Mouse (Mus musculus): ENCODE data around the gene Ick. TPM values are rescaled to one million over a fixed set of nuclear protein-coding genes. Genes with fewer than 3 reads are reported as not detected.

The Ick gene
- total and polyA plus RNA-seq, 2 experiments from 2014 or later = 35.2 to 36.7 TPM

- no peak overlapping the region for H3K9ac ChIP-seq (replicated peaks; ENCODE audit: low read length)
- no peaks in the 10 kb centered on the region for H3K4me1 ChIP-seq (ENCODE audit: insufficient read depth, low read length)
- no peak overlapping the region for H3K4me2 ChIP-seq (ENCODE audit: low read depth, low read length)
- DNase-seq (ENCODE audit: low spot score) (no peak), ATAC-seq (no peak)
- no peak for TF ChIP-seq CTCF (IDR thresholded peaks at IDR 0.05; ENCODE audit: low read depth)
- 87% methylated on average over 11 of the region's 11 CpGs for WGBS
- no peaks in the 10 kb centered on the region for H3K27me3 ChIP-seq (ENCODE audit: insufficient read depth, low read length)
- H3K9me3 ChIP-seq (ENCODE audit: low read length) = no peaks in the 10 kb centered on the region
- no peak overlapping the region for H3K27ac ChIP-seq
- H3K36me3 ChIP-seq (ENCODE audit: insufficient read depth, low read length) = peaks cover 49% of the 10 kb centered on the region
- no peak overlapping the region for H3K4me3 ChIP-seq (ENCODE audit: low read length)
Observed at GRCm38 (mm10) chr9:78154211-78154977, 45.4 kb downstream of the Ick start.

- Histone ChIP-seq H3K4me3 (ENCODE audit: low read length) (no peak overlapping the region), H3K4me1 (ENCODE audit: insufficient read depth, low read length) (no peaks in the 10 kb centered on the region), H3K9me3 (ENCODE audit: low read length) (no peaks in the 10 kb centered on the region), H3K4me2 (ENCODE audit: low read depth, low read length) (no peak overlapping the region), H3K9ac (replicated peaks; ENCODE audit: low read length) (no peak overlapping the region), H3K27ac (no peak overlapping the region), H3K36me3 (ENCODE audit: insufficient read depth, low read length) (peaks cover 64% of the 10 kb centered on the region), H3K27me3 (ENCODE audit: insufficient read depth, low read length) (no peaks in the 10 kb centered on the region)
- DNase-seq (ENCODE audit: low spot score) (no peak), ATAC-seq (no peak)
- 74% methylated on average over 1 of the region's 1 CpGs for WGBS
- no peak for TF ChIP-seq CTCF (IDR thresholded peaks at IDR 0.05; ENCODE audit: low read depth)
Observed at GRCm38 (mm10) chr9:78157221-78157620, 48.2 kb downstream of the Ick start.

- H3K4me3 ChIP-seq (ENCODE audit: low read length) = no peak overlapping the region
- no peak overlapping the region for H3K27ac ChIP-seq
- no peak for TF ChIP-seq CTCF (IDR thresholded peaks at IDR 0.05; ENCODE audit: low read depth)
- ATAC-seq (no peak), DNase-seq (ENCODE audit: low spot score) (no peak)
- 81% methylated on average over 10 of the region's 10 CpGs for WGBS
- no peaks in the 10 kb centered on the region for H3K27me3 ChIP-seq (ENCODE audit: insufficient read depth, low read length)
- peaks cover 44% of the 10 kb centered on the region for H3K36me3 ChIP-seq (ENCODE audit: insufficient read depth, low read length)
- H3K4me1 ChIP-seq (ENCODE audit: insufficient read depth, low read length) = no peaks in the 10 kb centered on the region
- no peak overlapping the region for H3K9ac ChIP-seq (replicated peaks; ENCODE audit: low read length)
- H3K9me3 ChIP-seq (ENCODE audit: low read length) = no peaks in the 10 kb centered on the region
- no peak overlapping the region for H3K4me2 ChIP-seq (ENCODE audit: low read depth, low read length)
Observed at GRCm38 (mm10) chr9:78163291-78163690, 54.3 kb downstream of the Ick start.

GRCm38 (mm10) chr9:78164741-78165140 is 55.7 kb downstream of the Ick start:
- 89% methylated on average over 3 of the region's 3 CpGs for WGBS
- DNase-seq (ENCODE audit: low spot score) (no peak), ATAC-seq (no peak)
- no peak overlapping the region for H3K4me2 ChIP-seq (ENCODE audit: low read depth, low read length)
- H3K9me3 ChIP-seq (ENCODE audit: low read length) = no peaks in the 10 kb centered on the region
- no peaks in the 10 kb centered on the region for H3K27me3 ChIP-seq (ENCODE audit: insufficient read depth, low read length)
- no peak for TF ChIP-seq CTCF (IDR thresholded peaks at IDR 0.05; ENCODE audit: low read depth)
- H3K27ac ChIP-seq = no peak overlapping the region
- H3K4me1 ChIP-seq (ENCODE audit: insufficient read depth, low read length) = no peaks in the 10 kb centered on the region
- peaks cover 49% of the 10 kb centered on the region for H3K36me3 ChIP-seq (ENCODE audit: insufficient read depth, low read length)
- no peak overlapping the region for H3K4me3 ChIP-seq (ENCODE audit: low read length)
- no peak overlapping the region for H3K9ac ChIP-seq (replicated peaks; ENCODE audit: low read length)

GRCm38 (mm10) chr9:78165454-78165853 is 56.5 kb downstream of the Ick start:
- Histone ChIP-seq H3K4me1 (ENCODE audit: insufficient read depth, low read length) (no peaks in the 10 kb centered on the region), H3K27ac (no peak overlapping the region), H3K4me3 (ENCODE audit: low read length) (no peak overlapping the region), H3K9ac (replicated peaks; ENCODE audit: low read length) (no peak overlapping the region), H3K4me2 (ENCODE audit: low read depth, low read length) (no peak overlapping the region), H3K27me3 (ENCODE audit: insufficient read depth, low read length) (no peaks in the 10 kb centered on the region), H3K36me3 (ENCODE audit: insufficient read depth, low read length) (peaks cover 47% of the 10 kb centered on the region), H3K9me3 (ENCODE audit: low read length) (no peaks in the 10 kb centered on the region)
- ATAC-seq (no peak), DNase-seq (ENCODE audit: low spot score) (no peak)
- WGBS = 89% methylated on average over 6 of the region's 6 CpGs
- no peak for TF ChIP-seq CTCF (IDR thresholded peaks at IDR 0.05; ENCODE audit: low read depth)

- H3K4me3 ChIP-seq (ENCODE audit: low read length) = no peak overlapping the region
- no peak overlapping the region for H3K4me2 ChIP-seq (ENCODE audit: low read depth, low read length)
- H3K27ac ChIP-seq = no peak overlapping the region
- no peaks in the 10 kb centered on the region for H3K4me1 ChIP-seq (ENCODE audit: insufficient read depth, low read length)
- no peaks in the 10 kb centered on the region for H3K27me3 ChIP-seq (ENCODE audit: insufficient read depth, low read length)
- peaks cover 33% of the 10 kb centered on the region for H3K36me3 ChIP-seq (ENCODE audit: insufficient read depth, low read length)
- no peak for TF ChIP-seq CTCF (IDR thresholded peaks at IDR 0.05; ENCODE audit: low read depth)
- no peak for ATAC-seq
- H3K9me3 ChIP-seq (ENCODE audit: low read length) = no peaks in the 10 kb centered on the region
- H3K9ac ChIP-seq (replicated peaks; ENCODE audit: low read length) = no peak overlapping the region
- no peak for DNase-seq (ENCODE audit: low spot score)
- 83% methylated on average over 19 of the region's 19 CpGs for WGBS
Observed at GRCm38 (mm10) chr9:78166694-78167452, 57.9 kb downstream of the Ick start.

Data from hindbrain, postnatal 0 days (tissue).